Mouse (Mus musculus) intestine, embryonic 16.5 days (tissue): Measurements from ENCODE around the gene Abca5. TPM values are rescaled to one million over a fixed set of nuclear protein-coding genes. Genes with fewer than 3 reads are reported as not detected.

Source experiments
- ATAC-seq: fragments of 200-750 bp; cut with Nextera tagmentation; 2 replicates; pipeline ENCODE4 v1.8.0; 2017; ENCODE audit warnings: moderate TSS enrichment, moderate library complexity
- H3K27ac ChIP-seq: fragments of 300-500 bp; sonication (generic); 2 replicates; pipeline ENCODE4 v1.5.1; 2014; ENCODE audit warnings: mild to moderate bottlenecking, low read length
- H3K27me3 ChIP-seq: fragments of 300-500 bp; sonication (generic); replicated peaks from 2 replicates; pipeline ENCODE4 v1.6.1; 2014; ENCODE audit warnings: low read length, control low read depth, mixed read lengths; ENCODE audit not compliant: control insufficient read depth, insufficient read depth
- H3K36me3 ChIP-seq: fragments of 300-500 bp; sonication (generic); 2 replicates; pipeline ENCODE4 v1.6.1; 2014; ENCODE audit warnings: low read length, control low read depth; ENCODE audit not compliant: control insufficient read depth, insufficient read depth
- H3K4me1 ChIP-seq: fragments of 300-500 bp; sonication (generic); 2 replicates; pipeline ENCODE4 v1.6.1; 2014; ENCODE audit warnings: low read length, control low read depth, mixed read lengths; ENCODE audit not compliant: control insufficient read depth, insufficient read depth
- H3K4me2 ChIP-seq: fragments of 300-500 bp; sonication (generic); 2 replicates; pipeline ENCODE4 v1.6.1; 2014; ENCODE audit warnings: low read depth, low read length, control low read depth
- H3K4me3 ChIP-seq: fragments of 300-500 bp; sonication (generic); 2 replicates; pipeline ENCODE4 v1.5.1; 2014; ENCODE audit warnings: mild to moderate bottlenecking, low read length
- H3K9ac ChIP-seq: fragments of 300-500 bp; sonication (generic); 2 replicates; pipeline ENCODE4 v1.6.1; 2014; ENCODE audit warnings: low read depth, low read length
- H3K9me3 ChIP-seq: fragments of 300-500 bp; sonication (generic); 2 replicates; pipeline ENCODE4 v1.6.1; 2016; ENCODE audit warnings: low read length, control low read depth; ENCODE audit not compliant: control insufficient read depth
- WGBS: fragments of 180-500 bp; shearing (Covaris S2); extraction: QIAGEN DNeasy Blood & Tissue Kit; methylation state at CpG from one replicate; pipeline ENCODE4 v1.1.7; 2014; 5-methylcytosine and 5-hydroxymethylcytosine counted together
- polyA plus RNA-seq: library from polyadenylated mRNA; unstranded; fragments of >200 nt; fragmentation: Nextera tagmentation; extraction: Ambion mirVana; gene quantifications from 2 replicates; pipeline ENCODE4 v1.2.1, GENCODE M21; 2015

Gene Abca5
- polyA plus RNA-seq, 1 experiment from 2014 or later: 2.7 TPM

GRCm38 (mm10) chr11:110252256-110252655 is 85.3 kb downstream of the Abca5 start:
- H3K36me3 ChIP-seq: no peaks in the 10 kb centered on the region
- no peak overlapping the region for H3K4me3 ChIP-seq
- no peaks in the 10 kb centered on the region for H3K9me3 ChIP-seq
- H3K27ac ChIP-seq: no peak overlapping the region
- 61% methylated on average over 3 of the region's 3 CpGs for WGBS
- H3K27me3 ChIP-seq: no peaks in the 10 kb centered on the region
- H3K9ac ChIP-seq: no peak overlapping the region
- no peak for ATAC-seq
- no peak overlapping the region for H3K4me2 ChIP-seq
- H3K4me1 ChIP-seq: no peaks in the 10 kb centered on the region

GRCm38 (mm10) chr11:110251534-110251933 is 86.0 kb downstream of the Abca5 start, which contains the start of gene Abca6:
Gene Abca6, minus strand, starts transcription at chr11:110251776.
- peak within 1 kb of the TSS; percentile 21 for H3K4me3 ChIP-seq
- 10% methylated on average over 8 of the region's 8 CpGs for WGBS
- no peaks in the 10 kb centered on the region for H3K9me3 ChIP-seq
- H3K27me3 ChIP-seq: no peaks in the 10 kb centered on the region
- 0 out of 2 replicates have a peak within 1 kb of the TSS, but pooled peaks have one; percentile 24 for H3K9ac ChIP-seq
- H3K4me2 ChIP-seq: peak within 1 kb of the TSS; percentile 40
- no peaks in the 10 kb centered on the region for H3K36me3 ChIP-seq
- no peak within 1 kb of the TSS for H3K27ac ChIP-seq
- 0 out of 2 replicates have a peak, but pooled peaks have one; percentile 26 for ATAC-seq
- H3K4me1 ChIP-seq: no peaks in the 10 kb centered on the region

DNA sequence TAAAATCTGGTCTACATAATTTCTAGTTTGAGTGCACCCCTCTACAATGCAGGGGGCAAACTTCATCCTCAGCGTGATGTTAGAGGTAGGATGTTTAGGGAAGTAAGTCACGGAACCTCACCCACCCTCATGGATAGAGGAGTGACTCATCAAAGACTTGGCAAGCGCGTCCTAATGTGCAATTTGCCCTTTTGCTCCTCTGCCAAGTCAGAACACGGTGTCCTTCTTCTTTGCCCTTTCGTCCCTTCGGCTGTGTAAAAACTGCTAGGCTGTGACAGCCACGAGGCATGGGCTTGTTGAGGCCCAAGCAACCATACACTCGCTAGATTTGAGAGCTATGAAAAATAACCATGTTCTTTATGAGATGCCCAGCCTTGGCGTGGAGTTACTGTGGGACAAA is 92.8 kb downstream of the Abca5 start:
- H3K4me3 ChIP-seq: no peak overlapping the region
- no peak overlapping the region for H3K4me2 ChIP-seq
- no peak for ATAC-seq

GRCm38 (mm10) chr11:110237466-110237865 is 100.0 kb downstream of the Abca5 start:
- 73% methylated on average over 2 of the region's 2 CpGs for WGBS
- no peaks in the 10 kb centered on the region for H3K4me1 ChIP-seq
- no peak overlapping the region for H3K4me3 ChIP-seq
- H3K4me2 ChIP-seq: no peak overlapping the region
- H3K27me3 ChIP-seq: no peaks in the 10 kb centered on the region
- no peaks in the 10 kb centered on the region for H3K36me3 ChIP-seq
- no peaks in the 10 kb centered on the region for H3K9me3 ChIP-seq
- no peak overlapping the region for H3K9ac ChIP-seq
- H3K27ac ChIP-seq: no peak overlapping the region
- ATAC-seq: no peak

More for the DNA sequence above, 92.8 kb downstream of the Abca5 start:
- Histone ChIP-seq H3K36me3 (no peaks in the 10 kb centered on the region), H3K27ac (no peak overlapping the region), H3K27me3 (no peaks in the 10 kb centered on the region), H3K9ac (no peak overlapping the region), H3K9me3 (no peaks in the 10 kb centered on the region), H3K4me1 (no peaks in the 10 kb centered on the region)
- 88% methylated on average over 10 of the region's 10 CpGs for WGBS

- Histone ChIP-seq H3K27ac (no peak overlapping the region), H3K9me3 (no peaks in the 10 kb centered on the region)
- ATAC-seq: no peak
Measured at GRCm38 (mm10) chr11:110232975-110233374, 104.5 kb downstream of the Abca5 start.

More at GRCm38 (mm10) chr11:110232975-110233374, 104.5 kb downstream of the Abca5 start:
- Histone ChIP-seq H3K4me2 (no peak overlapping the region), H3K4me3 (no peak overlapping the region), H3K27me3 (no peaks in the 10 kb centered on the region), H3K9ac (no peak overlapping the region), H3K4me1 (no peaks in the 10 kb centered on the region), H3K36me3 (no peaks in the 10 kb centered on the region)

Other genes with a start within 250 kb of the Abca5 start
- gene Abca8a, start 241.7 kb downstream of the Abca5 start, polyA plus RNA-seq: 0.67 and 0.89 TPM in 2 replicates
- 0.95 and 1.1 TPM in 2 replicates for gene Abca9, start 169.5 kb downstream of the Abca5 start, polyA plus RNA-seq
- gene Abca6, start 85.9 kb downstream of the Abca5 start, polyA plus RNA-seq: 0.42 and 0.56 TPM in 2 replicates
- gene Map2k6, start 61.4 kb upstream of the Abca5 start, polyA plus RNA-seq: 15.4 and 17.4 TPM in 2 replicates